Mouse (Mus musculus) E14TG2a.4 (cell line): Measurements from ENCODE around the gene Gm10197.

Source experiments
- CTCF ChIP-seq: conservative IDR thresholded peaks from 2 replicates; pipeline ENCODE4 v1.5.1; 2014; ENCODE audit warnings: low read length
- NANOG ChIP-seq: IDR thresholded peaks from 2 replicates; pipeline ENCODE4 v1.6.1; 2014; ENCODE audit warnings: borderline replicate concordance, low read length, mixed read lengths

DNA sequence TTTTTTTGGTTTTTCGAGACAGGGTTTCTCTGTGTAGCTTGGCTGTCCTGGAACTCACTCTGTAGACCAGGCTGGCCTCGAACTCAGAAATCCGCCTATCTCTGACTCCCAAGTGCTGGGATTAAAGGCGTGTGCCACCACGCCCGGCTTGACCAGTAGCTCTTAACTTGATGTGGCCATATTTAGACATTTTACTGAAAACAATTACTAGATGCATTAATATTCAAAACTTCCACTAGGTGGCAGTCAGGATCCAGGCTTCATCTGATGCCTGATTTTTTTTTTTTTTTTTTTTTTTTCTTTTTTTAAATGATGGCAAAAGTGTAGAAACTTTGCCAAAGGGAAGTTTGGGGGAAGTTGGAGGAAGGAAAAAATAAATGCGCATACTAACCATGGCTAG is 23.0 kb upstream of the Gm10197 start:
- TF ChIP-seq CTCF (peak; percentile 61), NANOG (no peak)
